Mouse (Mus musculus) CH12.LX (cell line): ENCODE measurements around the gene Ncoa5. TPM values are rescaled to one million over a fixed set of nuclear protein-coding genes. Genes with fewer than 3 reads are reported as not detected.

ENCODE experiments used
- DNase-seq: peaks from one replicate; pipeline ENCODE4 v3.0.0-alpha.2; 2013; ENCODE audit errors: extremely low read depth
- H3K27ac ChIP-seq: 2 replicates; pipeline ENCODE4 v1.5.1; 2012; ENCODE audit warnings: low read depth, mild to moderate bottlenecking, control low read depth, moderate library complexity; ENCODE audit not compliant: insufficient read depth
- H3K27me3 ChIP-seq: replicated peaks from 2 replicates; pipeline ENCODE3; 2012; ENCODE audit warnings: inconsistent platforms
- H3K36me3 ChIP-seq, 2 experiments: replicated peaks in 1 of 2; 2 replicates each; pipeline versions ENCODE3 to v1.6.1; 2012; ENCODE audit warnings: inconsistent platforms in 1 of 2, low read length in 1 of 2, mild to moderate bottlenecking in 1 of 2, mixed read lengths in 1 of 2, moderate library complexity in 1 of 2; ENCODE audit not compliant: control insufficient read depth in 1 of 2, insufficient read depth in 1 of 2
- H3K4me1 ChIP-seq, 2 experiments: 2 replicates each; pipeline ENCODE4 v1.6.1; 2012; ENCODE audit warnings: inconsistent platforms in 1 of 2, moderate library complexity in 1 of 2; ENCODE audit not compliant: insufficient read depth in 2 of 2, control insufficient read depth in 1 of 2
- H3K4me2 ChIP-seq: 2 replicates; pipeline ENCODE4 v1.6.1; 2012; ENCODE audit warnings: low read depth, mild to moderate bottlenecking, control low read depth; ENCODE audit not compliant: poor library complexity, insufficient read depth, severe bottlenecking
- H3K4me3 ChIP-seq, 3 experiments: fragments of 150-350 bp in 1 of 3; sonication (generic) in 1 of 3; replicated peaks in 1 of 3; 2 replicates each; pipeline versions ENCODE3 to v1.5.1; 2011 to 2012; ENCODE audit warnings: low read depth in 2 of 3, low read length in 2 of 3, mild to moderate bottlenecking in 2 of 3, moderate library complexity in 2 of 3, control low read depth in 1 of 3, improper control_type of control experiment in 1 of 3, inconsistent platforms in 1 of 3, mixed read lengths in 1 of 3; ENCODE audit not compliant: poor library complexity in 1 of 3
- H3K79me2 ChIP-seq: replicated peaks from 2 replicates; pipeline ENCODE4 v1.6.1; 2012; ENCODE audit warnings: mild to moderate bottlenecking, moderate library complexity; ENCODE audit not compliant: control insufficient read depth, poor library complexity, insufficient read depth, severe bottlenecking; ENCODE audit errors: extremely low read depth
- H3K9ac ChIP-seq: 2 replicates; pipeline ENCODE4 v1.6.1; 2012; ENCODE audit warnings: low read depth, mild to moderate bottlenecking, control low read depth, moderate library complexity; ENCODE audit not compliant: insufficient read depth
- H3K9me3 ChIP-seq: replicated peaks from 2 replicates; pipeline ENCODE3; 2012; ENCODE audit warnings: low read length, inconsistent platforms, mixed read lengths
- BHLHE40 ChIP-seq: IDR thresholded peaks from 2 replicates; pipeline ENCODE4 v1.6.1; 2011; ENCODE audit warnings: mild to moderate bottlenecking, low read depth, low read length, improper control_type of control experiment
- CHD1 ChIP-seq: IDR thresholded peaks from 2 replicates; pipeline ENCODE4 v1.6.1; 2012; ENCODE audit warnings: low read depth, low read length, improper control_type of control experiment, inconsistent platforms
- CHD2 ChIP-seq: IDR thresholded peaks from 2 replicates; pipeline ENCODE4 v1.6.1; 2011; ENCODE audit warnings: low read length, improper control_type of control experiment
- CTCF ChIP-seq, 2 experiments: IDR thresholded peaks in 1 of 2; conservative IDR thresholded peaks in 1 of 2; 2 replicates each; pipeline ENCODE4 v1.5.1; 2011 to 2012; ENCODE audit warnings: low read depth in 2 of 2, low read length in 2 of 2, improper control_type of control experiment in 1 of 2, inconsistent platforms in 1 of 2, mild to moderate bottlenecking in 1 of 2, moderate library complexity in 1 of 2
- ELF1 ChIP-seq: IDR thresholded peaks from 2 replicates; pipeline ENCODE4 v1.6.1; 2014; ENCODE audit warnings: low read depth, mild to moderate bottlenecking, inconsistent platforms, low read length, improper control_type of control experiment
- ETS1 ChIP-seq: conservative IDR thresholded peaks from 2 replicates; pipeline ENCODE4 v1.6.1; 2012; ENCODE audit warnings: low read depth, mild to moderate bottlenecking, inconsistent platforms, low read length, improper control_type of control experiment, moderate library complexity
- GABPA ChIP-seq: IDR thresholded peaks from 2 replicates; pipeline ENCODE4 v1.6.1; 2012; ENCODE audit warnings: low read depth, low read length, improper control_type of control experiment, inconsistent platforms; ENCODE audit not compliant: insufficient replicate concordance
- HCFC1 ChIP-seq: IDR thresholded peaks from 2 replicates; pipeline ENCODE4 v1.6.1; 2012; ENCODE audit warnings: low read depth, mild to moderate bottlenecking, inconsistent platforms, low read length, improper control_type of control experiment
- IRF4 ChIP-seq: IDR thresholded peaks from 2 replicates; pipeline ENCODE4 v1.6.1; 2014; ENCODE audit warnings: low read depth, mild to moderate bottlenecking, inconsistent platforms, low read length, improper control_type of control experiment
- KAT2A ChIP-seq: IDR thresholded peaks from 2 replicates; pipeline ENCODE4 v1.6.1; 2012; ENCODE audit warnings: low read length, improper control_type of control experiment, inconsistent platforms; ENCODE audit not compliant: insufficient replicate concordance
- MAFK ChIP-seq: IDR thresholded peaks from 2 replicates; pipeline ENCODE4 v1.6.1; 2011; ENCODE audit warnings: low read length, improper control_type of control experiment; ENCODE audit not compliant: insufficient replicate concordance
- MAX ChIP-seq: IDR thresholded peaks from 2 replicates; pipeline ENCODE4 v1.6.1; 2011; ENCODE audit warnings: low read length, improper control_type of control experiment
- MEF2A ChIP-seq: IDR thresholded peaks from 2 replicates; pipeline ENCODE4 v1.6.1; 2014; ENCODE audit warnings: low read depth, mild to moderate bottlenecking, inconsistent platforms, low read length, improper control_type of control experiment, borderline replicate concordance
- NELFE ChIP-seq: IDR thresholded peaks from 2 replicates; pipeline ENCODE4 v1.6.1; 2011; ENCODE audit warnings: low read depth, low read length, improper control_type of control experiment
- NRF1 ChIP-seq: IDR thresholded peaks from 2 replicates; pipeline ENCODE4 v1.6.1; 2014; ENCODE audit warnings: low read depth, mild to moderate bottlenecking, inconsistent platforms, low read length, improper control_type of control experiment, moderate library complexity
- POLR2A ChIP-seq: IDR thresholded peaks from 2 replicates; pipeline ENCODE4 v1.6.1; 2011; ENCODE audit warnings: low read depth, mild to moderate bottlenecking, improper control_type of control experiment, low read length
- POLR2AphosphoS2 ChIP-seq: IDR thresholded peaks from 2 replicates; pipeline ENCODE4 v1.6.1; 2011; ENCODE audit warnings: low read depth, low read length, improper control_type of control experiment
- RAD21 ChIP-seq: IDR thresholded peaks from 2 replicates; pipeline ENCODE4 v1.6.1; 2011; ENCODE audit warnings: low read depth, mild to moderate bottlenecking, low read length, improper control_type of control experiment, moderate library complexity
- SIN3A ChIP-seq: IDR thresholded peaks from 2 replicates; pipeline ENCODE4 v1.6.1; 2012; ENCODE audit warnings: low read length, improper control_type of control experiment, inconsistent platforms
- SMC3 ChIP-seq: IDR thresholded peaks from 2 replicates; pipeline ENCODE4 v1.6.1; 2011; ENCODE audit warnings: low read depth, low read length, improper control_type of control experiment
- TCF12 ChIP-seq: IDR thresholded peaks from 2 replicates; pipeline ENCODE4 v1.6.1; 2014; ENCODE audit warnings: low read depth, mild to moderate bottlenecking, inconsistent platforms, low read length, improper control_type of control experiment
- UBTF ChIP-seq: IDR thresholded peaks from 2 replicates; pipeline ENCODE4 v1.6.1; 2012; ENCODE audit warnings: low read depth, mild to moderate bottlenecking, inconsistent platforms, low read length, improper control_type of control experiment, moderate library complexity
- ZC3H11A ChIP-seq: IDR thresholded peaks from 2 replicates; pipeline ENCODE4 v1.6.1; 2012; ENCODE audit warnings: low read depth, mild to moderate bottlenecking, inconsistent platforms, low read length, improper control_type of control experiment
- ZKSCAN1 ChIP-seq: IDR thresholded peaks from 2 replicates; pipeline ENCODE4 v1.6.1; 2012; ENCODE audit warnings: low read depth, inconsistent platforms, low read length, improper control_type of control experiment, borderline replicate concordance
- dilution Hi-C: fragments of 300-500 bp; cut with MboI; formaldehyde crosslinking; loops from 2 replicates; pipeline ENCODE4 v1.14.3; 2020; ENCODE audit warnings: low sequenced_read_pairs; ENCODE audit not compliant: extremely low pct_unique_long_range_greater_than_20kb, extremely low pct_ligation_motif_present
- in situ Hi-C: fragments of 300-500 bp; cut with MboI; formaldehyde crosslinking; loops from 3 replicates; pipeline ENCODE4 v1.14.3; 2019; ENCODE audit warnings: low sequenced_read_pairs, low pct_ligation_motif_present, low pct_unique_long_range_greater_than_20kb, mixed read lengths
- polyA plus RNA-seq: library from polyadenylated mRNA; unstranded; fragments of >175 nt; gene quantifications from 2 replicates; pipeline ENCODE4 v1.2.1, GENCODE M21; 2012; ENCODE audit warnings: low read depth; ENCODE audit not compliant: insufficient read length
- total RNA-seq, 2 experiments: library from RNA; depleted of rRNA; stranded (reverse); fragments of 300-350 nt in 1 of 2; fragments of >200 nt in 1 of 2; gene quantifications; 2 replicates each; pipeline ENCODE4 v1.2.3; 2012 to 2014

The Ncoa5 gene
- total and polyA plus RNA-seq, 3 experiments: 18.6 to 46.4 (median 20.1) TPM

GRCm38 (mm10) chr2:164991808-164992207 lies 42.9 kb downstream of the Ncoa5 start:
- Histone ChIP-seq H3K4me3 (no peak overlapping the region), H3K36me3 (peaks cover 0 to 20% of the 10 kb centered on the region in 2 experiments), H3K27me3 (peaks cover 19% of the 10 kb centered on the region), H3K9ac (no peak overlapping the region), H3K9me3 (no peaks in the 10 kb centered on the region), H3K79me2 (no peaks in the 10 kb centered on the region), H3K4me2 (no peak overlapping the region), H3K4me1 (0 out of 4 replicates have a peak, but pooled peaks cover 0 to 2% of the 10 kb centered on the region in 2 experiments), H3K27ac (no peak overlapping the region)
- in situ Hi-C loops (no loop called here), dilution Hi-C loops (no loop called here)
- no peak for DNase-seq
- TF ChIP-seq ZC3H11A (no peak), MAFK (no peak), IRF4 (no peak), RAD21 (no peak), POLR2AphosphoS2 (no peak)

- no peak overlapping the region for H3K4me3 ChIP-seq
- DNase-seq: no peak
- H3K27me3 ChIP-seq: peaks cover 26% of the 10 kb centered on the region
- dilution Hi-C loops (no loop called here), in situ Hi-C loops (no loop called here)
- H3K4me1 ChIP-seq: 0 out of 4 replicates have a peak, but pooled peaks cover 0 to 2% of the 10 kb centered on the region in 2 experiments
- TF ChIP-seq CHD1: no peak
- TF ChIP-seq TCF12: no peak
- no peak for TF ChIP-seq HCFC1
- no peak for TF ChIP-seq POLR2A
- no peak for TF ChIP-seq SIN3A
- TF ChIP-seq NRF1: no peak
- TF ChIP-seq NELFE: no peak
- no peak for TF ChIP-seq BHLHE40
- no peak for TF ChIP-seq ETS1
- TF ChIP-seq SMC3: no peak
- TF ChIP-seq MEF2A: no peak
- TF ChIP-seq CTCF (conservative IDR thresholded peaks at IDR 0.05 in 1 of 2, IDR thresholded peaks at IDR 0.05 in 1 of 2; ENCODE audit: low read depth in 2 of 2, low read length in 2 of 2): no peak
- TF ChIP-seq KAT2A: no peak
- TF ChIP-seq UBTF: no peak
- no peak for TF ChIP-seq MAX
- TF ChIP-seq CHD2: no peak
- no peak for TF ChIP-seq ZKSCAN1
- TF ChIP-seq GABPA: no peak
- TF ChIP-seq ELF1: no peak
- TF ChIP-seq RAD21: no peak
- H3K79me2 ChIP-seq: no peaks in the 10 kb centered on the region
- peaks cover 0 to 16% of the 10 kb centered on the region in 2 experiments for H3K36me3 ChIP-seq
- H3K9ac ChIP-seq: no peak overlapping the region
- H3K27ac ChIP-seq: no peak overlapping the region
- no peaks in the 10 kb centered on the region for H3K9me3 ChIP-seq
- no peak overlapping the region for H3K4me2 ChIP-seq
Measured at GRCm38 (mm10) chr2:164991111-164991510, 43.6 kb downstream of the Ncoa5 start.
